Mouse (Mus musculus): ENCODE results near the gene Gpr153. TPM values are rescaled to one million over a fixed set of nuclear protein-coding genes. Genes with fewer than 3 reads are reported as not detected.

The Gpr153 gene
- polyA plus RNA-seq, 1 experiment from 2014 or later = 7.9 TPM

DNA sequence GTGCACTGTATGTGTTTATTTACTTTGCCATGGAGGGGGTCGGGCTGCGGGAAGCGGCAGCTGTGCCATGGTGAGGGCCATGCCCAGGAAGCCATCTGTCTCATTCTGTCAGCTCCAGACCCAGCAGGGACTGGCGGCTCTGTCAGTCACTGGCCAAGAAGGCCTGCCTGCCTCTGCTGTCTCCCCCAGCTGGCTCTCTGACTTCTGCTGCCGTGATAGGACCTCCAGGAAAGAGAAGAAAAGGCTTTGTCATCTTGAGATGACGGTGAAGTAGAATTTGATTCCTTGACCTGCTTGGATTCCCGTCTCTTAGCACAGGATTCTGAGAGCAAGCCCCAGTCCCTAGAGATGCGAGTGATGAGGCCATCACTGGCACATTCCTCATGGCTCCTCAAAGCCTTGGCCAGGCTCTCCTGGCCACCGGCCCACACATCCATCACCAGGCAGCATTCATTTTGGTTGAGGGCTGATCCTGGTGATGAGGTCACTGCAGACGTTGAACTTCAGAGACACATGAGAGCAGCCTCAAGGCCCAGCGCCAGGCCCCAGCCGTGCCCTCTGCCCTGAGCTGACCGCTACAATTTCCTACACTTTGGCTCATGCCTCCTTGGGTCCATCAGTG is 6.2 kb upstream of the Gpr153 start:
- DNase-seq (ENCODE audit: low spot score) = no peak
- 72% methylated on average over 13 of the region's 13 CpGs for WGBS
- Histone ChIP-seq H3K9me3 (no peaks in the 10 kb centered on the region), H3K4me3 (no peak overlapping the region), H3K4me1 (replicated peaks) (peaks cover 83% of the 10 kb centered on the region), H3K36me3 (peaks cover 23% of the 10 kb centered on the region), H3K27me3 (ENCODE audit: insufficient read depth, poor library complexity, severe bottlenecking) (peaks cover 30% of the 10 kb centered on the region), H3K27ac (no peak overlapping the region; the same call in 1 of the 2 replicates)

DNA sequence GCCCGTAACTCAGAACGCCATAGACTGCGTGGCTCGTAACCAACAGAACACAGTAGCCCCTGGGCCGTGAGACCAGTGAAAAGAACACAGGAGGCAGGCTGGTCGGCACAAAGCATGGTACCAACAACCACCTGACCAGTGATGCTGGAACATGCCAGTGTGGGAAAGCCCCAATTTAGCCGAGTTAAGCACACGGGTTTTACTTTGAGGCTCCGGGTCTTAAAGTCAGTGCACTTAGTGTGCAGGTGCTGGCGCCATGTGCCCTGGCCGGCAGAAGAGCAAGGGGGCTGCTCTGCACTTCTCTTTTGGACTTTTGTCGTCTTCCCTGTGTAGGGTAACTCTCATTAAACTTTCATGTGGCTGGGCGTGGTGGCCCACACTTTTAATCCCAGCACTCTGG is 4.1 kb upstream of the Gpr153 start:
- H3K4me1 ChIP-seq (replicated peaks) = peaks cover 84% of the 10 kb centered on the region
- H3K36me3 ChIP-seq = peaks cover 20% of the 10 kb centered on the region
- H3K4me3 ChIP-seq = no peak overlapping the region
- DNase-seq (ENCODE audit: low spot score) = no peak
- WGBS = 90% methylated on average over 13 of the region's 13 CpGs
- H3K9me3 ChIP-seq = no peaks in the 10 kb centered on the region
- H3K27ac ChIP-seq = no peak overlapping the region
- peaks cover 51% of the 10 kb centered on the region for H3K27me3 ChIP-seq (ENCODE audit: insufficient read depth, poor library complexity, severe bottlenecking)

DNA sequence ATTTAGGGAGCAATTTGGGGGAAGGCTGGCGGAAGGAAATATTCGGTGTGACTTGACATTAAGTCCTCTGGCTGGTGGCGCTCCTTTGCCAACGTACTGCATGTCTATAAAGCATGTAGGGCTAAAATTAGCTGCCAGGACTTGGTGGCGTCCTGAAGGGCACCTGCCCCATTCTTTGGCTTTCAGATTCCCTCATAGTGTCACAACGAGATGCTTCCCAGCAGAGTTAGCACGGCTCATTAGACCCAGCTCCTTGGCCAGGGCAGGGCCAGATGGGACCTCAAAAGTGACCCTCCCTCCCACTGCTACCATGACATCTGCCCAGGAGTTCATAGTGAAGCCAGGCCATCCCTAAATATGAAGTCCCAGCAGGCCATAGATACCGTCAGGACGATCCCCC is 3.4 kb upstream of the Gpr153 start:
- Histone ChIP-seq H3K4me3 (no peak overlapping the region), H3K4me1 (replicated peaks) (peaks cover 88% of the 10 kb centered on the region), H3K27me3 (ENCODE audit: insufficient read depth, poor library complexity, severe bottlenecking) (peaks cover 58% of the 10 kb centered on the region), H3K27ac (no peak overlapping the region), H3K36me3 (peaks cover 19% of the 10 kb centered on the region), H3K9me3 (no peaks in the 10 kb centered on the region)
- WGBS = 79% methylated on average over 9 of the region's 9 CpGs
- DNase-seq (ENCODE audit: low spot score) = no peak

- Histone ChIP-seq H3K27me3 (ENCODE audit: insufficient read depth, poor library complexity, severe bottlenecking) (peaks cover 65% of the 10 kb centered on the region), H3K9me3 (no peaks in the 10 kb centered on the region), H3K36me3 (peaks cover 19% of the 10 kb centered on the region), H3K4me1 (replicated peaks) (peaks cover 87% of the 10 kb centered on the region), H3K27ac (0 out of 2 replicates have a peak overlapping the region, but pooled peaks have one; percentile 41), H3K4me3 (no peak overlapping the region)
- no peak for DNase-seq (ENCODE audit: low spot score)
- WGBS = 93% methylated on average over 11 of the region's 11 CpGs
Observed at GRCm38 (mm10) chr4:152271334-152271733, 2.7 kb upstream of the Gpr153 start.

DNA sequence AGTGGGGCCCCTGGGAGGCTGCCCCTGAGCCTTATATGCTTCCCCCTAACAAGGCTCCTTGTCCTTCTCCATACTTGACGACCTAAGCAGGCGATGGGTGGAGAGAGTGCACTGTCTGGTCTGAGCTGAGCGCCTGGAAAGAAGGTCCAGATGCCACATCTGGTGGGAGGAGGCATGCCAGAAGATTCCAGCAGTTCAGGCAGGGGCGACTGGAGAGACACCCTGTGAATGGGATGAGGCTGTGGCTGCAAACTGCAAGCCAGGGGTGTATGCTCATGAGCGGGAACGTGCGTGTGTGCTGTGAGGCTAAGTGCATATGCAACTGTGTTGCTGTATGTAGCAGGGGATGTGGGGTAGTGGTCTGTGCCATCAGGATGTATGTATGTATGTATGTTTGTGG is 2.0 kb upstream of the Gpr153 start:
- no peak overlapping the region for H3K4me3 ChIP-seq
- DNase-seq (ENCODE audit: low spot score) = no peak
- H3K27me3 ChIP-seq (ENCODE audit: insufficient read depth, poor library complexity, severe bottlenecking) = peaks cover 72% of the 10 kb centered on the region
- 69% methylated on average over 7 of the region's 7 CpGs for WGBS
- H3K36me3 ChIP-seq = peaks cover 19% of the 10 kb centered on the region
- H3K9me3 ChIP-seq = no peaks in the 10 kb centered on the region
- H3K4me1 ChIP-seq (replicated peaks) = peaks cover 92% of the 10 kb centered on the region
- no peak overlapping the region for H3K27ac ChIP-seq

DNA sequence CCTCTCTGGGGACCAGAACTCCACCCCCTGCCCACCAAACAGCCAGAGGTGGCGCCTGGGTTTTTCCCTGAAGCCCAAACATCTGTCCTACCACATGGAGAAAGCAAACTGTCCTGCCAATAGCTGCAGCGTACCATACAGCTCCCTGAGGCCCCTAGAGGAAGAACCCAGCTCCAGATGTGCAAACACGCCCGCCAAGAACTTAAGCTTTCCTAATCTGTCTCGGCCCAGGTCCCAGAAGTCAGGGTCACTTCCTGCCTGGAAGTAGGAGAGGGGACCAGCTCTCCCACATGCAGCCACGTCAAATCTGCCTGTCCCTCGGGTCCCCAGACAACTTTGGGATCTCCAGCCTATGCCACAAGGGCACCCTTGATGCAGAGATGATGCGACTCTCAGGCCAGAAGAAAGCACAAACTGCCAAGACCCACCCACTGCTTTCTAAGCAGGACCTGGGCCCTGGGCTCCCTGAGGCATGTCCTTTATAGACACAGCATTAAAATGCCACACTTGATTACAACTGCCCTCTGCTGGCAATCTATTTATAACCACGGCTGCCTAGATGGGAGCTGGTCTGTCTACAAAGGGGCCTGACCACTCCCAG is 1.5 kb upstream of the Gpr153 start:
- Histone ChIP-seq H3K9me3 (no peaks in the 10 kb centered on the region), H3K4me3 (no peak overlapping the region), H3K27ac (peak overlapping the region; percentile 89), H3K4me1 (replicated peaks) (peaks cover 90% of the 10 kb centered on the region), H3K36me3 (peaks cover 18% of the 10 kb centered on the region), H3K27me3 (ENCODE audit: insufficient read depth, poor library complexity, severe bottlenecking) (peaks cover 77% of the 10 kb centered on the region)
- 38% methylated on average over 9 of the region's 9 CpGs for WGBS
- peak; percentile 39 for DNase-seq (ENCODE audit: low spot score)

GRCm38 (mm10) chr4:152273191-152273590 is 841 bp upstream of the Gpr153 start:
- H3K9me3 ChIP-seq = peaks cover 3% of the 10 kb centered on the region; the same call in 1 of the 2 replicates
- DNase-seq (ENCODE audit: low spot score) = peak; percentile 19
- WGBS = 26% methylated on average over 3 of the region's 3 CpGs
- peaks cover 78% of the 10 kb centered on the region for H3K27me3 ChIP-seq (ENCODE audit: insufficient read depth, poor library complexity, severe bottlenecking)
- peaks cover 12% of the 10 kb centered on the region for H3K36me3 ChIP-seq
- peak overlapping the region; percentile 89 for H3K27ac ChIP-seq
- H3K4me1 ChIP-seq (replicated peaks) = peaks cover 83% of the 10 kb centered on the region
- H3K4me3 ChIP-seq = peak overlapping the region; percentile 71

GRCm38 (mm10) chr4:152274681-152275131 is 674 bp downstream of the Gpr153 start:
- peaks cover 3% of the 10 kb centered on the region; the same call in 1 of the 2 replicates for H3K9me3 ChIP-seq
- peak; percentile 58 for DNase-seq (ENCODE audit: low spot score)
- peak overlapping the region; percentile 71 for H3K4me3 ChIP-seq
- H3K36me3 ChIP-seq = peaks cover 11% of the 10 kb centered on the region
- H3K27ac ChIP-seq = peak overlapping the region; percentile 89
- H3K4me1 ChIP-seq (replicated peaks) = peaks cover 69% of the 10 kb centered on the region
- WGBS = under 1% methylated on average over 20 of the region's 20 CpGs
- peaks cover 88% of the 10 kb centered on the region for H3K27me3 ChIP-seq (ENCODE audit: insufficient read depth, poor library complexity, severe bottlenecking)

- H3K4me3 ChIP-seq = no peak overlapping the region
- peaks cover 56% of the 10 kb centered on the region for H3K4me1 ChIP-seq (replicated peaks)
- H3K27ac ChIP-seq = no peak overlapping the region
- peaks cover 3% of the 10 kb centered on the region; the same call in 1 of the 2 replicates for H3K9me3 ChIP-seq
- WGBS = 53% methylated on average over 10 of the region's 10 CpGs
- peak; percentile 59 for DNase-seq (ENCODE audit: low spot score)
- H3K36me3 ChIP-seq = peaks cover 23% of the 10 kb centered on the region
- H3K27me3 ChIP-seq (ENCODE audit: insufficient read depth, poor library complexity, severe bottlenecking) = peaks cover 93% of the 10 kb centered on the region
Observed at GRCm38 (mm10) chr4:152276389-152277347, 2.6 kb downstream of the Gpr153 start.

GRCm38 (mm10) chr4:152277916-152278315 is 3.9 kb downstream of the Gpr153 start:
- no peak overlapping the region for H3K4me3 ChIP-seq
- peaks cover 56% of the 10 kb centered on the region for H3K4me1 ChIP-seq (replicated peaks)
- no peak for DNase-seq (ENCODE audit: low spot score)
- H3K27ac ChIP-seq = no peak overlapping the region
- 67% methylated on average over 2 of the region's 2 CpGs for WGBS
- peaks cover 93% of the 10 kb centered on the region for H3K27me3 ChIP-seq (ENCODE audit: insufficient read depth, poor library complexity, severe bottlenecking)
- H3K9me3 ChIP-seq = peaks cover 3% of the 10 kb centered on the region; the same call in 1 of the 2 replicates
- peaks cover 23% of the 10 kb centered on the region for H3K36me3 ChIP-seq

DNA sequence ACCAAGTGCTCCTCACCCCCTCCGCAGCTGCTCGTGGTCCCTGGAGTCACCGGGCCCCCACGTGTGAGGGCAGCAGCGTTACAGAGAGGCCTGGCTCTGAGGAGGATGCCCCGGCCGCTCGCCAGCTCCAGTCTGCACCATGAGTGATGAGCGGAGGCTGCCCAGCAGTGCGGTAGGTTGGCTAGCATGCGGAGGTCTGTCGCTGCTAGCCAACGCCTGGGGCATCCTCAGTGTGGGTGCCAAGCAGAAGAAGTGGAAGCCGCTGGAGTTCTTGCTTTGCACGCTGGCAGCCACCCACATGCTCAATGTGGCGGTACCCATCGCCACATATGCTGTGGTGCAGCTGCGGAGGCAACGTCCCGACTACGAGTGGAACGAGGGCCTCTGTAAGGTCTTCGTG is 5.0 kb downstream of the Gpr153 start:
- H3K9me3 ChIP-seq = peaks cover 3% of the 10 kb centered on the region; the same call in 1 of the 2 replicates
- peaks cover 53% of the 10 kb centered on the region for H3K4me1 ChIP-seq (replicated peaks)
- peaks cover 23% of the 10 kb centered on the region for H3K36me3 ChIP-seq
- 92% methylated on average over 23 of the region's 23 CpGs for WGBS
- no peak overlapping the region for H3K4me3 ChIP-seq
- H3K27ac ChIP-seq = no peak overlapping the region
- no peak for DNase-seq (ENCODE audit: low spot score)
- H3K27me3 ChIP-seq (ENCODE audit: insufficient read depth, poor library complexity, severe bottlenecking) = peaks cover 93% of the 10 kb centered on the region

GRCm38 (mm10) chr4:152281601-152282000 is 7.6 kb downstream of the Gpr153 start:
- Histone ChIP-seq H3K4me1 (replicated peaks) (peaks cover 42% of the 10 kb centered on the region), H3K9me3 (peaks cover 3% of the 10 kb centered on the region; the same call in 1 of the 2 replicates), H3K4me3 (no peak overlapping the region), H3K36me3 (peaks cover 23% of the 10 kb centered on the region), H3K27me3 (ENCODE audit: insufficient read depth, poor library complexity, severe bottlenecking) (peaks cover 93% of the 10 kb centered on the region), H3K27ac (no peak overlapping the region)
- no peak for DNase-seq (ENCODE audit: low spot score)
- WGBS = 51% methylated on average over 15 of the region's 15 CpGs

All from hindbrain, embryonic 10.5 days (tissue).